Mouse (Mus musculus): Measurements from ENCODE around the gene Olfr775. TPM values are rescaled to one million over a fixed set of nuclear protein-coding genes. Genes with fewer than 3 reads are reported as not detected.

Olfr775 gene
- not detected for total RNA-seq (2021)
- long read RNA-seq, experiment 1: 0 reads
- long read RNA-seq, experiment 2: 0 reads

GRCm38 (mm10) chr10:129248112-129248511, at the start of gene Olfr775:
Gene Olfr775 (plus strand): TSS chr10:129248412.
- DNase-seq: no peak

GRCm38 (mm10) chr10:129230737-129231136, 17.5 kb upstream of the Olfr775 start:
- no peak for DNase-seq

- no peak for DNase-seq
These were observed 12.3 kb upstream of the Olfr775 start, which contains the start of gene Olfr774 for GRCm38 (mm10) chr10:129235904-129236303. Gene Olfr774 (plus strand): TSS chr10:129236204.

- DNase-seq: no peak
These were observed 10.6 kb downstream of the Olfr775 start, which contains the start of gene Olfr776 for GRCm38 (mm10) chr10:129258827-129259226. Gene Olfr776 (plus strand): TSS chr10:129259127.

GRCm38 (mm10) chr10:129271081-129271535, 22.9 kb downstream of the Olfr775 start, which contains the start of gene Olfr777:
Gene Olfr777 (minus strand): TSS chr10:129271485.
- no peak for DNase-seq

Other genes starting within 250 kb of the Olfr775 start
- gene Olfr763, start 237.6 kb upstream of the Olfr775 start, total RNA-seq (2021): not detected
- not detected for gene Olfr764-ps1, start 208.5 kb upstream of the Olfr775 start, total RNA-seq (2021)
- not detected for gene Olfr765, start 198.4 kb upstream of the Olfr775 start, total RNA-seq (2021)
- not detected for gene Olfr766-ps1, start 179.4 kb upstream of the Olfr775 start, total RNA-seq (2021)
- not detected for gene Olfr767, start 165.5 kb upstream of the Olfr775 start, total RNA-seq (2021)
- not detected for gene Olfr768, start 149.0 kb upstream of the Olfr775 start, total RNA-seq (2021)
- not detected for gene Olfr769, start 130.6 kb upstream of the Olfr775 start, total RNA-seq (2021)
- gene Olfr770, start 109.4 kb upstream of the Olfr775 start, total RNA-seq (2021): not detected
- not detected for gene Olfr771, start 83.7 kb upstream of the Olfr775 start, total RNA-seq (2021)
- gene Olfr772, start 70.5 kb upstream of the Olfr775 start, total RNA-seq (2021): not detected
- gene Olfr773, start 61.0 kb upstream of the Olfr775 start, total RNA-seq (2021): not detected
- gene Olfr774, start 12.2 kb upstream of the Olfr775 start, total RNA-seq (2021): not detected
- not detected for gene Olfr776, start 10.7 kb downstream of the Olfr775 start, total RNA-seq (2021)
- gene Olfr777, start 23.1 kb downstream of the Olfr775 start, total RNA-seq (2021): not detected
- gene Olfr780, start 69.7 kb downstream of the Olfr775 start, total RNA-seq (2021): not detected
- not detected for gene Olfr781, start 80.4 kb downstream of the Olfr775 start, total RNA-seq (2021)
- not detected for gene Olfr782, start 100.4 kb downstream of the Olfr775 start, total RNA-seq (2021)
- not detected for gene Olfr784, start 135.7 kb downstream of the Olfr775 start, total RNA-seq (2021)
- not detected for gene Olfr785, start 157.0 kb downstream of the Olfr775 start, total RNA-seq (2021)
- gene Olfr786, start 178.9 kb downstream of the Olfr775 start, total RNA-seq (2021): not detected
- not detected for gene Olfr787, start 213.4 kb downstream of the Olfr775 start, total RNA-seq (2021)
- not detected for gene Olfr788, start 222.6 kb downstream of the Olfr775 start, total RNA-seq (2021)
- not detected for gene Olfr789, start 236.3 kb downstream of the Olfr775 start, total RNA-seq (2021)

All from adrenal gland, postnatal 36 days (tissue).